8 mouse cellular contexts compared by ENCODE assay signal in genomic region chr3:152190679-152191477, GRCm38 (mm10). TPM values are rescaled to one million over a fixed set of nuclear protein-coding genes. Genes with fewer than 3 reads are reported as not detected.
DNase-seq lines count a peak whose midpoint lies in the region; ATAC-seq and TF ChIP-seq lines count a peak whose summit lies in the region.

No protein-coding gene starts in this region.

- H3K79me2 ChIP-seq in heart, adult 2 months (replicated peaks; ENCODE audit: control insufficient read depth, insufficient read depth, low read length) = no peaks in the 10 kb centered on the region; the same call in 1 of the 2 replicates

- peak; percentile 34 to 43 for DNase-seq in heart, adult 2 months
- DNase-seq in heart, adult 9 months (ENCODE audit: low spot score in 2 of 2) = no peak
- no peak for DNase-seq in G1E (ENCODE audit: low spot score)
- DNase-seq in urinary bladder, postnatal 36 days (ENCODE audit: low spot score in 2 of 2) = no peak
- DNase-seq in urinary bladder, postnatal 25 days (ENCODE audit: low spot score) = no peak
- no peak for DNase-seq in kidney, adult 8-10 months

- intact Hi-C loops in heart, adult 2 months (cut with DNase I) = no loop called here

- peaks cover 26% of the 10 kb centered on the region for H3K36me3 ChIP-seq in heart, adult 2 months (ENCODE audit: control insufficient read depth, insufficient read depth, low read length)
- H3K36me3 ChIP-seq in G1E (replicated peaks) = peaks cover 11% of the 10 kb centered on the region
- H3K36me3 ChIP-seq in liver, embryonic 12.5 days = peaks cover 27% of the 10 kb centered on the region

- no peak; the same call in 1 of the 2 replicates for ATAC-seq in G1E (ENCODE audit: extremely low read depth, insufficient number of reproducible peaks, low FRiP score, poor library complexity, severe bottlenecking)
- 0 out of 2 replicates have a peak, but pooled peaks have one; percentile 29 for ATAC-seq in erythroid progenitor cell, adult 5-6 weeks (replicated peaks; ENCODE audit: low FRiP score, poor library complexity, severe bottlenecking)
- ATAC-seq in liver, embryonic 12.5 days = peak; percentile 31; the same call in 1 of the 2 replicates

- peak overlapping the region; percentile 79 for H3K4me2 ChIP-seq in liver, embryonic 12.5 days

- TF ChIP-seq POLR2A in heart, adult 2 months (IDR thresholded peaks at IDR 0.05; ENCODE audit: insufficient read depth, low read depth, low read length) = no peak

- H3K9me3 ChIP-seq in G1E (replicated peaks) = no peaks in the 10 kb centered on the region
- H3K9me3 ChIP-seq in liver, embryonic 12.5 days (replicated peaks) = no peaks in the 10 kb centered on the region

- TF ChIP-seq EP300 in heart, adult 2 months (IDR thresholded peaks at IDR 0.05; ENCODE audit: insufficient read depth, low read depth, low read length) = no peak

- peaks cover 8% of the 10 kb centered on the region for H3K4me1 ChIP-seq in heart, adult 2 months (ENCODE audit: control insufficient read depth, insufficient read depth, low read length)
- H3K4me1 ChIP-seq in G1E (ENCODE audit: insufficient read depth, low read depth, low read length) = peaks cover 5% of the 10 kb centered on the region
- peaks cover 34% of the 10 kb centered on the region for H3K4me1 ChIP-seq in liver, embryonic 12.5 days

- peak overlapping the region; percentile 86 for H3K27ac ChIP-seq in heart, adult 2 months
- peak overlapping the region; percentile 64 for H3K27ac ChIP-seq in liver, embryonic 12.5 days

- H3K9ac ChIP-seq in heart, adult 2 months (ENCODE audit: low read depth, low read length) = peak overlapping the region; percentile 64
- peak overlapping the region; percentile 85 for H3K9ac ChIP-seq in liver, embryonic 12.5 days

- H3K27me3 ChIP-seq in heart, adult 2 months (ENCODE audit: control insufficient read depth, insufficient read depth, low read length) = no peaks in the 10 kb centered on the region
- no peaks in the 10 kb centered on the region for H3K27me3 ChIP-seq in G1E (ENCODE audit: insufficient read depth, low read length)
- H3K27me3 ChIP-seq in liver, embryonic 12.5 days (replicated peaks) = no peaks in the 10 kb centered on the region

- peak overlapping the region; percentile 68 for H3K4me3 ChIP-seq in heart, adult 2 months
- H3K4me3 ChIP-seq in G1E (ENCODE audit: low read depth, low read length) = peak overlapping the region; percentile 66
- peak overlapping the region; percentile 74 for H3K4me3 ChIP-seq in liver, embryonic 12.5 days

- WGBS in heart, adult 2 months = 27% methylated on average over 9 of the region's 9 CpGs
- 47% methylated on average over 9 of the region's 9 CpGs for WGBS in liver, embryonic 12.5 days (ENCODE audit: insufficient replicate concordance)

- no peak for TF ChIP-seq CTCF in heart, adult 2 months (IDR thresholded peaks at IDR 0.05)
- no peak for TF ChIP-seq CTCF in G1E (IDR thresholded peaks at IDR 0.05; ENCODE audit: low read depth, low read length)

RNA-seq across cellular contexts. Expression of gene Dnajb4, which starts 19.2 kb away (rescaled TPM):
- 100 to 1,000 TPM in 1 of 2 experiments, 10 to 100 TPM in 1; 98.4 to 102 TPM for total RNA-seq in heart, adult 2 months (2021)
- polyA plus RNA-seq in heart, adult 2 months (2012; rRNA removed) = 18.1 and 43.8 TPM in 2 replicates
- 27.3 and 32.6 TPM in 2 replicates for total RNA-seq in G1E (2014; fragmentation: Nextera tagmentation)
- 23.8 and 26.4 TPM in 2 replicates for total RNA-seq in G1E (2017)
- 1.3 and 2.4 TPM in 2 replicates for polyA plus RNA-seq in G1E (2012)
- total RNA-seq in erythroid progenitor cell, adult 5-6 weeks (2015; ENCODE audit: low replicate concordance) = 106 and 107 TPM in 2 replicates
- 101 and 164 TPM in 2 replicates for total RNA-seq in erythroid progenitor cell, adult 5-6 weeks (2017; ENCODE audit: low replicate concordance)
- 35.7 and 36.3 TPM in 2 replicates for polyA plus RNA-seq in liver, embryonic 12.5 days (2016; fragmentation: Nextera tagmentation; extraction: Ambion mirVana)

RNA-seq across cellular contexts. Expression of gene Fubp1, which starts 19.3 kb away (rescaled TPM):
- 10 to 100 TPM; 54.2 to 58.0 TPM for total RNA-seq in heart, adult 2 months (2021)
- 39.4 and 61.3 TPM in 2 replicates for polyA plus RNA-seq in heart, adult 2 months (2012; rRNA removed)
- total RNA-seq in G1E (2014; fragmentation: Nextera tagmentation) (313 and 324 TPM in 2 replicates), G1E (2017) (250 and 310 TPM in 2 replicates)
- 577 and 846 TPM in 2 replicates for polyA plus RNA-seq in G1E (2012)
- 152 and 157 TPM in 2 replicates for total RNA-seq in erythroid progenitor cell, adult 5-6 weeks (2015; ENCODE audit: low replicate concordance)
- total RNA-seq in erythroid progenitor cell, adult 5-6 weeks (2017; ENCODE audit: low replicate concordance) = 169 and 197 TPM in 2 replicates
- polyA plus RNA-seq in liver, embryonic 12.5 days (2016; fragmentation: Nextera tagmentation; extraction: Ambion mirVana) = 143 and 144 TPM in 2 replicates

RNA-seq across cellular contexts. Expression of gene Gipc2, which starts 24.8 kb away (rescaled TPM):
- 1 to 10 TPM; 3.5 to 6.1 TPM for total RNA-seq in heart, adult 2 months (2021)
- polyA plus RNA-seq in heart, adult 2 months (2012; rRNA removed) = 4.8 and 5.2 TPM in 2 replicates
- total RNA-seq in G1E (2014; fragmentation: Nextera tagmentation) = not detected in 2 replicates
- total RNA-seq in G1E (2017) = 0.33 TPM in 1 of 2 replicates, not detected in the other
- not detected in 2 replicates for polyA plus RNA-seq in G1E (2012)
- total RNA-seq in erythroid progenitor cell, adult 5-6 weeks (2015; ENCODE audit: low replicate concordance) = not detected in 2 replicates
- not detected in 2 replicates for total RNA-seq in erythroid progenitor cell, adult 5-6 weeks (2017; ENCODE audit: low replicate concordance)
- polyA plus RNA-seq in liver, embryonic 12.5 days (2016; fragmentation: Nextera tagmentation; extraction: Ambion mirVana) = 11.3 and 12.3 TPM in 2 replicates

Comparison
In these comparisons a context has a peak if more than half of its experiments do, and no peak if none do; other contexts are left out.
1. DNase-seq: peak in heart, adult 2 months (2 of 2); none in heart, adult 9 months (0 of 2), G1E (single experiment), urinary bladder, postnatal 36 days (0 of 2), urinary bladder, postnatal 25 days (single experiment) and kidney, adult 8-10 months (0 of 2).
2. Peak in every context shown above with its lines, with median percentiles within 50 percentile points of each other: H3K4me3 ChIP-seq.